Mouse (Mus musculus) lung, embryonic 14.5 days (tissue): Measurements from ENCODE around the gene Rab14. TPM values are rescaled to one million over a fixed set of nuclear protein-coding genes. Genes with fewer than 3 reads are reported as not detected.
A peak's percentile ranks its signal among the peaks of the same experiment; 100 is the strongest.

Experiments
- ATAC-seq: fragments of 200-750 bp; cut with Nextera tagmentation; 2 replicates; pipeline ENCODE4 v1.8.0; 2017; ENCODE audit warnings: mild to moderate bottlenecking, moderate TSS enrichment, moderate library complexity; ENCODE audit not compliant: insufficient read depth
- DNase-seq: peaks from one replicate; pipeline ENCODE4 v3.0.0-alpha.2; 2015
- H3K27ac ChIP-seq: fragments of 300-500 bp; sonication (generic); 2 replicates; pipeline ENCODE4 v1.5.1; 2014; ENCODE audit warnings: low read depth, mild to moderate bottlenecking, moderate library complexity
- H3K27me3 ChIP-seq: fragments of 300-500 bp; sonication (generic); 2 replicates; pipeline ENCODE4 v1.6.1; 2014; ENCODE audit warnings: low read length, control low read depth; ENCODE audit not compliant: insufficient read depth
- H3K36me3 ChIP-seq: fragments of 300-500 bp; sonication (generic); 2 replicates; pipeline ENCODE4 v1.6.1; 2014; ENCODE audit warnings: control low read depth; ENCODE audit not compliant: insufficient read depth
- H3K4me1 ChIP-seq: fragments of 300-500 bp; sonication (generic); 2 replicates; pipeline ENCODE4 v1.6.1; 2014; ENCODE audit warnings: antibody characterized with exemption, control low read depth; ENCODE audit not compliant: insufficient read depth
- H3K4me2 ChIP-seq: fragments of 300-500 bp; sonication (generic); 2 replicates; pipeline ENCODE4 v1.6.1; 2014; ENCODE audit warnings: mild to moderate bottlenecking
- H3K4me3 ChIP-seq: fragments of 300-500 bp; sonication (generic); 2 replicates; pipeline ENCODE4 v1.5.1; 2014; ENCODE audit warnings: low read depth, low read length
- H3K9ac ChIP-seq: fragments of 300-500 bp; sonication (generic); 2 replicates; pipeline ENCODE4 v1.6.1; 2014
- H3K9me3 ChIP-seq: fragments of 300-500 bp; sonication (generic); 2 replicates; pipeline ENCODE4 v1.6.1; 2016; ENCODE audit warnings: low read depth, low read length, control low read depth
- CTCF ChIP-seq: IDR thresholded peaks from 2 replicates; pipeline ENCODE4 v1.5.1; 2016; ENCODE audit warnings: antibody characterized with exemption, low read depth
- WGBS: fragments of 180-500 bp; shearing (Covaris S2); extraction: QIAGEN DNeasy Blood & Tissue Kit; methylation state at CpG from one replicate; pipeline ENCODE4 v1.1.7; 2014; 5-methylcytosine and 5-hydroxymethylcytosine counted together
- polyA plus RNA-seq: library from polyadenylated mRNA; unstranded; fragments of >200 nt; fragmentation: Nextera tagmentation; extraction: Ambion mirVana; gene quantifications from 2 replicates; pipeline ENCODE4 v1.2.1, GENCODE M21; 2014

Gene Rab14
- polyA plus RNA-seq, 1 experiment from 2014 or later = 305 TPM

DNA sequence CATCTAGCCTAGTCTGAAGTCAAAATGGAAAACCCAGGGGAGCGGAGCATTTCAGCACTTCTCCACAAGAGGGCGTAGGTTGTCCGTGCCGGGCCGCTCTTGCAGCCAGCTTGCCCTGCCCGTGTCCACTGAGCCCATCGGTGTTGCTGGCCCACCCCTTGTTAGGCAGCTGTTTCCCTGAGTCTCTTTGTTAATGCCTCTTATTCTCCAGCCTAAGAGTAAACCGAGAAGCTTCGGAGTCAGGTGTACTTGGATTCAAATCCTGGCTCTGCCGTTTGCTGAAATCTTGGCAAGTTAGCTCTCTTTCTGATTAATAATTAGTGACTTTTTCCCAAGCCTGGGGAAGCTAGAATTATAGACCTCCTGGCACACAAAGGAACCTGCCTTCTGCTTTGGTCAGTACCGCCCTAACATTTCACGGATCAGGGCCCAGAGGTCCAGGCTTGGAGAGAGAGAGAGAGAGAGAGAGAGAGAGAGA is 14.0 kb upstream of the Rab14 start:
- peak; percentile 96 for TF ChIP-seq CTCF
- peak overlapping the region; percentile 31 for H3K27ac ChIP-seq
- H3K36me3 ChIP-seq = no peaks in the 10 kb centered on the region
- no peaks in the 10 kb centered on the region for H3K4me1 ChIP-seq
- WGBS = 6% methylated on average over 12 of the region's 12 CpGs
- H3K9ac ChIP-seq = no peak overlapping the region; the same call in 1 of the 2 replicates
- DNase-seq = peak; percentile 91
- no peak overlapping the region for H3K4me3 ChIP-seq
- peak; percentile 86 for ATAC-seq
- peak overlapping the region; percentile 46 for H3K4me2 ChIP-seq
- H3K27me3 ChIP-seq = no peaks in the 10 kb centered on the region
- no peaks in the 10 kb centered on the region for H3K9me3 ChIP-seq

- Histone ChIP-seq H3K27ac (no peak overlapping the region), H3K4me1 (no peaks in the 10 kb centered on the region), H3K4me3 (no peak overlapping the region), H3K9ac (no peak overlapping the region), H3K36me3 (no peaks in the 10 kb centered on the region), H3K9me3 (no peaks in the 10 kb centered on the region), H3K27me3 (no peaks in the 10 kb centered on the region), H3K4me2 (no peak overlapping the region)
- ATAC-seq = no peak
- no peak for DNase-seq
- no peak for TF ChIP-seq CTCF
- 62% methylated on average over 12 of the region's 12 CpGs for WGBS
These were observed 12.5 kb upstream of the Rab14 start for GRCm38 (mm10) chr2:35213345-35213910.

DNA sequence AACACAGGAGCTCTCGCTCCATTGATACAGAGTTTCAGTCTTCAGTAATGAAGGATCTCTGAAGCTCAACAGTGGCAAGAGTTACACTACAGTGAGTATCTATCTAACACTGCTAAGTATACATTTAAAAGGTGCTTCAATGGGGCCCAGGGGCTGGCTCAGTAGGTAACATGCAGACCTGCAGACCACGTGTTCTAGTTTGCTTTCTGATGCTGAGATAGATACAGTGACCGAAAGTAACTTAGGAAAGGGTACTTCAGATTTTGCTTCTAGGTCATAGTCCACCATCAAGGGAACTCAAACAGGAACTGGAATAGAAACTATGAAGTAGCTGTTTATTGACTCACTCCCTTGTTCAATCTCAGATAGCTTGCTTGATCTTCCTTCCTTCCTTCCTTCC is 10.8 kb upstream of the Rab14 start:
- H3K36me3 ChIP-seq = no peaks in the 10 kb centered on the region
- no peaks in the 10 kb centered on the region for H3K27me3 ChIP-seq
- DNase-seq (no peak), ATAC-seq (no peak)
- H3K4me2 ChIP-seq = no peak overlapping the region
- TF ChIP-seq CTCF = no peak
- no peaks in the 10 kb centered on the region for H3K4me1 ChIP-seq
- no peak overlapping the region for H3K4me3 ChIP-seq
- no peak overlapping the region for H3K27ac ChIP-seq
- H3K9ac ChIP-seq = no peak overlapping the region
- 47% methylated on average over 3 of the region's 3 CpGs for WGBS
- H3K9me3 ChIP-seq = no peaks in the 10 kb centered on the region

- Histone ChIP-seq H3K27ac (no peak overlapping the region), H3K36me3 (no peaks in the 10 kb centered on the region), H3K4me3 (no peak overlapping the region), H3K27me3 (no peaks in the 10 kb centered on the region), H3K4me1 (no peaks in the 10 kb centered on the region), H3K9me3 (no peaks in the 10 kb centered on the region), H3K4me2 (no peak overlapping the region), H3K9ac (no peak overlapping the region)
- no peak for TF ChIP-seq CTCF
- WGBS = 60% methylated on average over 8 of the region's 8 CpGs
- no peak for DNase-seq
- no peak for ATAC-seq
These were observed 8.2 kb upstream of the Rab14 start for GRCm38 (mm10) chr2:35208931-35209665.

GRCm38 (mm10) chr2:35208054-35208453 is 7.1 kb upstream of the Rab14 start:
- no peak overlapping the region for H3K27ac ChIP-seq
- H3K36me3 ChIP-seq = no peaks in the 10 kb centered on the region
- H3K9ac ChIP-seq = no peak overlapping the region
- H3K4me3 ChIP-seq = no peak overlapping the region
- H3K9me3 ChIP-seq = no peaks in the 10 kb centered on the region
- ATAC-seq (no peak), DNase-seq (peak; percentile 52)
- no peaks in the 10 kb centered on the region for H3K27me3 ChIP-seq
- no peaks in the 10 kb centered on the region for H3K4me1 ChIP-seq
- TF ChIP-seq CTCF = no peak
- 65% methylated on average over 3 of the region's 3 CpGs for WGBS
- no peak overlapping the region for H3K4me2 ChIP-seq

DNA sequence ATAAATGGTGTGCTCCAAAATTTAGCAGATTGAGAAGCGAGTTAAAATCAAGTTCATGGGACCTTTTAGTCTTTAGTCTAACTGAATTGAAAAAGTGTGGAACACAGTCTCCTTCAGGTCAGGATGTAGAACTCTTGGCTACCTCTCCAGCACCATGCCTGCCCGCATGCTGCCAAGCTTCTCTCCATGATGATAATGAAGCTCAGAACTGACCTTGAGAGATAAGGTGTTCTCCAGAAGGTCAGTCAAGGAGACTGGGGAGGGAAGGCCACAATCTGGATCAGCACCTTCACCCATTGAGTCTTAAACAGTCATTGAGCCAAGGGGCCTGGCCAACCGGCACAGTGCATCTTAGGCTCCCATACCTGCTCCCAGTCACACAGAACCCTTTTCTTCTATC is 5.8 kb upstream of the Rab14 start:
- no peak overlapping the region for H3K4me2 ChIP-seq
- H3K4me3 ChIP-seq = no peak overlapping the region
- no peaks in the 10 kb centered on the region for H3K9me3 ChIP-seq
- ATAC-seq (no peak), DNase-seq (no peak)
- no peak overlapping the region for H3K27ac ChIP-seq
- H3K9ac ChIP-seq = no peak overlapping the region
- H3K27me3 ChIP-seq = no peaks in the 10 kb centered on the region
- WGBS = 81% methylated on average over 3 of the region's 3 CpGs
- no peak for TF ChIP-seq CTCF
- H3K36me3 ChIP-seq = no peaks in the 10 kb centered on the region
- no peaks in the 10 kb centered on the region for H3K4me1 ChIP-seq

- H3K4me2 ChIP-seq = no peak overlapping the region
- peaks cover 5% of the 10 kb centered on the region; the same call in 1 of the 2 replicates for H3K4me1 ChIP-seq
- H3K4me3 ChIP-seq = no peak overlapping the region
- no peak overlapping the region for H3K9ac ChIP-seq
- ATAC-seq (no peak), DNase-seq (no peak)
- no peak overlapping the region for H3K27ac ChIP-seq
- H3K36me3 ChIP-seq = no peaks in the 10 kb centered on the region
- no peaks in the 10 kb centered on the region for H3K27me3 ChIP-seq
- no peak for TF ChIP-seq CTCF
- no peaks in the 10 kb centered on the region for H3K9me3 ChIP-seq
These were observed 2.8 kb upstream of the Rab14 start for GRCm38 (mm10) chr2:35203729-35204128.
